Mouse (Mus musculus) T-helper 17 cell (primary cell): ENCODE measurements around the gene Zfp202.
"Not testable (repeated sequence)": the region's sequence is repeated elsewhere in the genome, so short reads cannot be mapped to it uniquely, and the experiment has no call there.

Experiments used
- in situ Hi-C, 2 experiments: fragments of 300-600 bp; cut with MboI, MseI; formaldehyde crosslinking; loops; 1 replicate in 1 of 2; 2 replicates in 1 of 2; pipeline ENCODE4 v1.15.1; 2025; ENCODE audit warnings: high pct_unique_total_duplicates in 2 of 2

Gene Zfp202

GRCm38 (mm10) chr9:40192098-40193038 lies at the start of gene Zfp202:
Gene Zfp202, plus strand, starts transcription at chr9:40192316.
- in situ Hi-C loops, result no loop called here

GRCm38 (mm10) chr9:40155118-40155644 lies 36.9 kb upstream of the Zfp202 start:
- in situ Hi-C loops, result no loop called here

DNA sequence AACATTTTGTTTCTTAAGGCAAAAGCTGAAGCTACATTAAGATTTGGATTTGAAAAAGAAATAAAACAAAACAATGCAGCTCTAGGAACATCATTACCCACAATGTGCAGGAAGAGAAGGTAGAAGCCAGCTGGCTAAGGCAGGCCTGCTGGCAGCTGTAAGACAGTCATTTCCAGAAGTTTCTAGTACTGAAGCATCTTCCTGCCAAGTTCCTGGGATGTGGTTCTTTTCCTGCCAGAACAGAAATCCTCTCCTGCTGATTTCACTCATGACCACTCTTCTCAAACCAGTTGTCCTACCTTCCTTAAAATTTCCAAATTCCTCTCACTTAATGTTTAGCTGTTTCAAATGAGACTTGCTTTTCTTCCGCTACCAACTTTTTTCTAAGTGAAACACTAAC lies 25.7 kb upstream of the Zfp202 start:
- in situ Hi-C loops, result no loop called here

DNA sequence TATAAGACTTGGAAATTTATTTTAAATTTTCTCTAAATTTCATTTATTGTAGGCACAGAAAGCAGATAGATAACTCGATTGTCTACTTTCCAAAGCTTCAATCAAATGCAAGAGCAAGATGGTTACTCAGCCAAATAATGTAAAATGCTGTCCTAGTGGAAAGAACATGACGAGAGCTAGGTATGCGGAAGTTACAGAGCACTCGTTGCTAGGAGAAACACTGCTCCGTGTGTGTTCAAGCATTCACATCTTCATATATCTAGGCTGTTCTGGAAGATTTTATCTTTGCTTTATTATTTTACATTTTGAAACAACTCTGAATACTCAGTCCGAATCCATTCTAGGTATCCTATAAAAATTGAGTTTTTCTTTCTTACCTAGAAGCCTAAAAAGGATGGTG lies 15.1 kb upstream of the Zfp202 start:
- in situ Hi-C loops, result no loop called here

- in situ Hi-C loops, result no loop called here
Measured at GRCm38 (mm10) chr9:40180620-40181019, 11.5 kb upstream of the Zfp202 start, which contains the start of gene Olfr986. Gene Olfr986, plus strand, starts transcription at chr9:40180920.

DNA sequence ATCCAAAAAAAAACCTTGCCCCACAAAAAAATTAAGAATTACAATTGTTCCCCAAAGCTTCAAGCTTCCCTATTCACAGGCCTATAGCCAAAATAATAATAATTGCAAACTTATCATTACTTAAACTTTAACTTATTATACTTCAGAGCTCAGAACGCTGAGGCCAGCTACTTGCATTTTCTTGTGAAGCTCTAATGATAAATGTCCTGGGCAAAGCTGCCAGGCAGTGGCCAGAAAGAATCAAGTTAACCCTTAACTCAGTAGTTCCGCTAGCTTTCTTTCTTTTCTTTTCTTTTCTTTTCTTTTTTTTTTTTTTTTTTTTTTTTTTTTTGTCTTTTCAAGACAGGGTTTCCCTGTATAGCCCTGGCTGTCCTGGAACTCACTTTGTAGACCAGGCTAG lies 7.0 kb upstream of the Zfp202 start:
- in situ Hi-C loops, result not testable (repeated sequence)

- in situ Hi-C loops, result no loop called here
Measured at GRCm38 (mm10) chr9:40191086-40191876, 835 bp upstream of the Zfp202 start.

- in situ Hi-C loops, result no loop called here
Measured at GRCm38 (mm10) chr9:40195981-40196380, 3.9 kb downstream of the Zfp202 start.

- in situ Hi-C loops, result no loop called here
Measured at GRCm38 (mm10) chr9:40206546-40206950, 14.4 kb downstream of the Zfp202 start.

DNA sequence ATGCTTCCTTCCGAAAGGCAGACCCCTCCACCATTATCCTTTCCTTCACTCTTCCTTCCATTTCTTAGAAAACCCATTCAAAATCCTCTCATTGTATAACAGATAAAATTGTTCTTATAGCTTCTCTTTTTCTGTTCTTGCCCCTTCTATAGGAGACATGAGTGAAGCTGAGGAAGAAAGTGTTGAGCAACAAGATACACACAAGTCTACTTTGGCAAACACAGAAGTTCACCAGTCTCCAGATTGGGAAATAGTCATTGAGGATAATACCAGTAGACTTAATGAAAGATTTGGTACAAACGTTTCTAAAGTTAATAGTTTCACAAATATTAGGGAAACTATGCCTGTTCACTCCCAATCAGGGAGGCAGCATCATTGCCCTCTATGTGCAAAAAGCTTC lies 18.6 kb downstream of the Zfp202 start:
- in situ Hi-C loops, result no loop called here

DNA sequence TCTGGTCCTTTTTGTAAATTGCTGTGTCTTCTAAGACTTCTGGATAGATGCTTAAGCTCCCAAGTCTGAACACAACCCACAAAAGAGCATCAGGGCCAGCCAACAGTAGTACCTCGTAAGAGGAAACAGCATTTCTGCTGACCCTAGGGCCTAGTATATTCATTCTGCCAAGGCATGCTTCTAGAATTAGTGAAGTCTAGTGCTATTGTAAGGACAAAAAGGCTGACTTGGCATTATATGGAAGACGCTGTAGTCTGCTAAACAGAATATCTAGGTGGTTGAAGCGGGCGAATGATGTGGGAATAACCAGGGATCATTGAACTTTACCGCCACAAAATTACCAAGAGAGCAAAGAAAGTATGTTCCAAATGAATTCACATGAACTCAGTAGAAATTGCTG lies 21.9 kb downstream of the Zfp202 start:
- in situ Hi-C loops, result no loop called here

DNA sequence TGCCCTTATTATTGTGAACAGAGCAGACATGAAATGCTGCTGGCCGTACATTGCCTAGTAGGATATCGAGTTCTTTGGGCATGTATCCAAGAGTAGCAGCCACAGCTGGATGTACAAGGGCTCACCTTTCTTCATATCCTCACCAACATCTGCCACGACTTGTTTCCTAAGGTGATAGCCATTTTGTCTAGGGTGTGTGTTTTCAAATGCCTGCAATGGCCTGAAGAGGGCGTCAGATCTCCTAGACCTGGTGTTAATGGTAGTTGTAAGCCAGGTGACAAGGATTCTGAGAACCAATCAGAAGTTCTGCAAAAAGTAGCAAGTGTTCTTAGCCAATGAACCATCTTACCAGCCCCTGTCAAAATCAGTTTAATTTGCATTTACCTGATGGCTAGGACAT lies 24.5 kb downstream of the Zfp202 start:
- in situ Hi-C loops, result no loop called here

DNA sequence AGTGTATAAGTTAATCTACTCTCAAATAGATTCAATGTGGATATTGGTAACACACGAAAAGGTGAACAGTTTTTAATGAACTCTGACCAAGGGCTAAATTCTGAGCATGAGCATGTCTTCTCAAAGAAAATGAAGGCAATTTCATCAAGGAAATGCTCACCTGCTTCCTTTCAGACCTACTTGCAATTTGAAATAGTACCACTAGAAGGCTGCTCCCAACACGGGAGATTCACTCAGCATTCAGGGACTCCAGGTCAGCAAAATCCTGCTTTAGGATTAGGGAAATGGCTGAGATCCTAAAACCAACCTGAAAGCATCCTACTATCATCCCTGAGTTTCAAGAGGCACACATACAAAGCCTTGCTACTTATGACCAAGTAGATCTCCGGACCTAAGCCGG lies 32.2 kb downstream of the Zfp202 start:
- in situ Hi-C loops, result no loop called here

GRCm38 (mm10) chr9:40227874-40228789 lies 36.0 kb downstream of the Zfp202 start:
- in situ Hi-C loops, result loop anchor here in 1 of 2 experiments (5.0 kb wide), 1 partner anchor 94 kb away; no protein-coding TSS in a partner anchor

DNA sequence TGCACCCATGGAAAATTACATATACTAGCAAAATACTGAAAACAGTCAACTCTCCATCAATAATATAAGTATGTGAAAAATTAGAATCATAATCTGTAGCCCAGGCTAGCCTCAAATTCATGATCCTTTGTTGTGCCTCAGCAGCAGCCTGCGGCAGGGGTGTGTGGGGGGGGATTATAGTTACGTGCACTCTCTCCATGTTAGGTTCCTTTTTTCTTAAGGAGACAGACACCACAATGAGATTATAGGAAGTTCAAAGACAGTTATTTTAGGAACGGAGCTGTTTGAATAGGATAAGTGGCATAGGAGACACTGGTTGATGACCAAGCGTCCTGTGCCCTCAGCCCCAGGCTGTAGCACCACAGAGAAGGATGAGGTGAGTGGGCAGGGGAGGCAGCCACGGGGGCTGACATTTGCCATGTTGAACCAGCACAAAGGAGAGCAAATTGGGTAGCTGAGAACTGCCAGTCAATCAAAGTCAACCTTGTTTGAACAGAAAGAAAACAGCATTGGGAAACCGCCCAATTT lies 36.8 kb downstream of the Zfp202 start:
- in situ Hi-C loops, result loop anchor here in 1 of 2 experiments (5.0 kb wide), 1 partner anchor 93 kb away; no protein-coding TSS in a partner anchor

GRCm38 (mm10) chr9:40229479-40229878 lies 37.4 kb downstream of the Zfp202 start:
- in situ Hi-C loops, result loop anchor here in 1 of 2 experiments (5.0 kb wide), 1 partner anchor 93 kb away; no protein-coding TSS in a partner anchor

- in situ Hi-C loops, result loop anchor here in 1 of 2 experiments (10.0 kb wide), 1 partner anchor 244 kb away; no protein-coding TSS in a partner anchor
Measured at GRCm38 (mm10) chr9:40231019-40231418, 38.9 kb downstream of the Zfp202 start.

DNA sequence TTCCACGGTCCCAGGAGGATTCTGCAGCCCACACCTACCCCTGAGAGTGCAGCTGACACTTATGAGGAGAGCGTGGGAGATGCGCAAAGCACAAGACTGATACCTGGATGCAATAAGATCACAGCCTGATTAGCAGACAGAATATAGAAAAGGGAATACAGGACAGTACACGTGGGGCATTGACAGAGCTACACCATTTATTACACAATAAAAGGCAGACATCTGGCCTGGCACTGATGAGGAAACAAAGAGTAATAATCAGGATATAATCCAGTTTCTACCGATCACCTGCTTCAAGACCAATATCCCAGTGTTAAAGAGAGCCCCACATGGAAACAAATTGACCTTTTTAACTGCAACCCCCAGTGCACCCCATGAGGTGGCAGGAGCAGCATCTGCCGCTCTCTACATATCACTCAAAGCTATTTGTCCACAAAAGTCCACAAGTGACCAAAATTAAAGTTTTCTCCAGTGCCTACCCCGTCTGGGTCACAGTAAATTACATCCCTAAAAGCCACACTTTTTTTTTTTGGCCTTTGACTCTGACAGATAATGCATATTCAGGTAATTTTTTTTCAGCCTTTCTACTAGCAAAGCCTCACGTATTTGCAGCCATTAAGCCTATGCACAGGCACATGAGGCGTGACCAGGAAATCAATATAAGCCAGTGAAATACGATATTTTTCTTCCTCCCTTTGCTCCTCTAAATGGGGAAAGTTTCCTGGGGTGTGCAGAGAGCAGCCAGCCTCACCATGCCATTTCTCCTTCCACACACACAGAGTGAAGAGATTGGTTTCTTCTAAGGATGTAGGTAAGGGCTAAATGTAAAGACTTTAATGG lies 42.3 kb downstream of the Zfp202 start:
- in situ Hi-C loops, result loop anchor here in 1 of 2 experiments (10.0 kb wide), 1 partner anchor 240 kb away; no protein-coding TSS in a partner anchor

DNA sequence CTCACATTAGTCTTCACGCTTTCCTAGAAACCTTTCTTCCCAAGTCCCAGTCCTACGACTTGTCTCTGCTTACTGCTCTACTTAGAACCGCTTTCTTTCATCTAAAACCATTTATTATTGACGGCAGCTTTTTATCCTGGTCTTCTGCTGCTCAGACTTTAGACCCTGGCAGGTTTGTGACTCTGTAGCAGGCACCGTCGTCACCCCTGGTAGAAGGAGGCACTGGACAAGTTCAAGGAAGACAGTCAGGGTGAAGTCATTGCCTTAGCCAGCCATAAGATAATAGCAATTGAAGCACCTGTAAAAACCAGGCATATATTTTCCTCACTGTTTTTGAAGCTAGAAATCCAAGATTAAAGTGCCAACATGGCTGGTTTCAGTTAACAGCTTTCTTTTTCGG lies 43.1 kb downstream of the Zfp202 start:
- in situ Hi-C loops, result loop anchor here in 1 of 2 experiments (10.0 kb wide), 1 partner anchor 240 kb away; no protein-coding TSS in a partner anchor
